Mouse (Mus musculus): ENCODE measurements around the gene Runx1.

DNA sequence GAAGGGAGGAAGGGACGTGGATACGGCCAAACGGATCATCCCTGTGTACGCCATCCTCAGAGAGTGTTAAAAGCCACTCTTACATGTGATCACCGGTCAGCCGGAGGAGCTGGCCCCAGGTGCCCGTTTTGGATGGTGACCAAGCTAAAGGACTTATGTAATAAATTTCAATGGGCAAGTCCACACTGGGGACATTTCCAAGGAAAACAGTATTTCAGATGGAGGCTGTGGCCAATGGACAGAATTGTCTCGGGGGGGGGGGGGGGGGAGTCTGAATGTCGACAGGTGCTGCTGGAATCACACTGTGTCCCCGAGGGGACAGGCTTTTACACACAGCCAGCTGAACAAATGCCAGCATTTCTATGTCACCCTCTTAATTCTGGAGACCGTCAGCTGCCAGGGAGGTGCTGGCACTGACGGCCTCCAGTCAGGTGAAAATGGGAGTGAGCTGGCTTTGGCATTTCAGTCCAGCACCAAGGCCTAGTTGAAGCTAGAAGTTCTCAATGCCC is 214.3 kb downstream of the Runx1 start:
- TF ChIP-seq CTCF (IDR thresholded peaks at IDR 0.05; ENCODE audit: low read depth), result no peak
- TF ChIP-seq EP300 (IDR thresholded peaks at IDR 0.05; ENCODE audit: low read depth), result no peak

All from liver, postnatal 0 days (tissue).